Mouse (Mus musculus): ENCODE measurements at regions not wholly inside any gene's neighbourhood (a gene's known extent, or its start where the extent isn't known, plus 50 kb on each side); places are given as distances from the start of the nearest gene placed in this dataset.

GRCm38 (mm10) chr12:9847465-9848205 lies 277.7 kb downstream of the Osr1 start:
- DNase-seq, result no peak

GRCm38 (mm10) chr12:9855503-9856024 lies 285.6 kb downstream of the Osr1 start:
- no peak for DNase-seq

GRCm38 (mm10) chr12:9856128-9856621 lies 286.3 kb downstream of the Osr1 start:
- DNase-seq, result no peak

- no peak for DNase-seq
These were observed 288.1 kb downstream of the Osr1 start for GRCm38 (mm10) chr12:9857990-9858389.

- no peak for DNase-seq
These were observed 292.4 kb downstream of the Osr1 start for GRCm38 (mm10) chr12:9862301-9862700.

- no peak for DNase-seq
These were observed 302.3 kb downstream of the Osr1 start for GRCm38 (mm10) chr12:9872236-9872635.

GRCm38 (mm10) chr12:9873214-9873613 lies 303.3 kb downstream of the Osr1 start:
- DNase-seq, result no peak

- no peak for DNase-seq
These were observed 304.9 kb downstream of the Osr1 start for GRCm38 (mm10) chr12:9874823-9875222.

- no peak for DNase-seq
These were observed 312.2 kb downstream of the Osr1 start for GRCm38 (mm10) chr12:9881953-9882623.

GRCm38 (mm10) chr12:9883037-9883730 lies 313.3 kb downstream of the Osr1 start:
- no peak for DNase-seq

- no peak for DNase-seq
These were observed 324.6 kb downstream of the Osr1 start for GRCm38 (mm10) chr12:9894521-9894920.

- no peak for DNase-seq
These were observed 328.1 kb downstream of the Osr1 start for GRCm38 (mm10) chr12:9897980-9898379.

- no peak for DNase-seq
These were observed 328.5 kb downstream of the Osr1 start for GRCm38 (mm10) chr12:9898420-9898819.

GRCm38 (mm10) chr12:9901948-9902347 lies 332.0 kb downstream of the Osr1 start:
- no peak for DNase-seq

GRCm38 (mm10) chr12:9903702-9904231 lies 333.9 kb downstream of the Osr1 start:
- DNase-seq, result no peak

GRCm38 (mm10) chr12:9912333-9912732 lies 342.4 kb downstream of the Osr1 start:
- DNase-seq, result no peak

- peak; percentile 25 for DNase-seq
These were observed 345.8 kb downstream of the Osr1 start for GRCm38 (mm10) chr12:9915726-9916140.

GRCm38 (mm10) chr12:9918026-9918425 lies 348.1 kb downstream of the Osr1 start:
- no peak for DNase-seq

- DNase-seq, result no peak
These were observed 349.1 kb downstream of the Osr1 start for GRCm38 (mm10) chr12:9919007-9919406.

GRCm38 (mm10) chr12:9919433-9919832 lies 349.5 kb downstream of the Osr1 start:
- DNase-seq, result no peak

- DNase-seq, result no peak
These were observed 350.5 kb downstream of the Osr1 start for GRCm38 (mm10) chr12:9920401-9920800.

- DNase-seq, result no peak
These were observed 351.8 kb downstream of the Osr1 start for GRCm38 (mm10) chr12:9921591-9922198.
